Mouse (Mus musculus): ENCODE data around the gene Lmtk2. TPM values are rescaled to one million over a fixed set of nuclear protein-coding genes. Genes with fewer than 3 reads are reported as not detected.

Gene Lmtk2
- polyA plus RNA-seq, 1 experiment from 2014 or later: 1.2 TPM

GRCm38 (mm10) chr5:144173648-144174047, 73.4 kb downstream of the Lmtk2 start:
- Histone ChIP-seq H3K9ac (replicated peaks) (no peak overlapping the region), H3K9me3 (ENCODE audit: low read length) (no peaks in the 10 kb centered on the region), H3K36me3 (replicated peaks; ENCODE audit: insufficient read depth, low read length) (peaks cover 57% of the 10 kb centered on the region), H3K4me2 (ENCODE audit: low read depth, low read length) (no peak overlapping the region), H3K27ac (ENCODE audit: low read depth) (no peak overlapping the region), H3K4me1 (ENCODE audit: insufficient read depth) (no peaks in the 10 kb centered on the region), H3K4me3 (ENCODE audit: low read depth, low read length) (no peak overlapping the region), H3K27me3 (ENCODE audit: insufficient read depth, low read length) (no peaks in the 10 kb centered on the region)
- 95% methylated on average over 18 of the region's 18 CpGs for WGBS (ENCODE audit: insufficient replicate concordance)
- DNase-seq (no peak), ATAC-seq (no peak)
- TF ChIP-seq EP300 (IDR thresholded peaks at IDR 0.05; ENCODE audit: low read depth) (no peak), CTCF (IDR thresholded peaks at IDR 0.05; ENCODE audit: low read depth) (no peak)

GRCm38 (mm10) chr5:144178216-144178615, 78.0 kb downstream of the Lmtk2 start:
- Histone ChIP-seq H3K9ac (replicated peaks) (no peak overlapping the region), H3K9me3 (ENCODE audit: low read length) (no peaks in the 10 kb centered on the region), H3K27ac (ENCODE audit: low read depth) (no peak overlapping the region), H3K27me3 (ENCODE audit: insufficient read depth, low read length) (no peaks in the 10 kb centered on the region), H3K4me2 (ENCODE audit: low read depth, low read length) (no peak overlapping the region), H3K4me3 (ENCODE audit: low read depth, low read length) (no peak overlapping the region), H3K4me1 (ENCODE audit: insufficient read depth) (no peaks in the 10 kb centered on the region), H3K36me3 (replicated peaks; ENCODE audit: insufficient read depth, low read length) (peaks cover 33% of the 10 kb centered on the region)
- DNase-seq (no peak), ATAC-seq (no peak)
- WGBS (ENCODE audit: insufficient replicate concordance): 61% methylated on average over 6 of the region's 6 CpGs
- TF ChIP-seq CTCF (IDR thresholded peaks at IDR 0.05; ENCODE audit: low read depth) (no peak), EP300 (IDR thresholded peaks at IDR 0.05; ENCODE audit: low read depth) (no peak)

- H3K4me3 ChIP-seq (ENCODE audit: low read depth, low read length): no peak overlapping the region
- H3K36me3 ChIP-seq (replicated peaks; ENCODE audit: insufficient read depth, low read length): peaks cover 19% of the 10 kb centered on the region
- H3K27ac ChIP-seq (ENCODE audit: low read depth): 0 out of 2 replicates have a peak overlapping the region, but pooled peaks have one; percentile 11
- TF ChIP-seq EP300 (IDR thresholded peaks at IDR 0.05; ENCODE audit: low read depth): no peak
- no peak for TF ChIP-seq CTCF (IDR thresholded peaks at IDR 0.05; ENCODE audit: low read depth)
- H3K9me3 ChIP-seq (ENCODE audit: low read length): no peaks in the 10 kb centered on the region
- 45% methylated on average over 7 of the region's 7 CpGs for WGBS (ENCODE audit: insufficient replicate concordance)
- no peak overlapping the region for H3K9ac ChIP-seq (replicated peaks)
- H3K4me1 ChIP-seq (ENCODE audit: insufficient read depth): no peaks in the 10 kb centered on the region
- ATAC-seq (peak; percentile 31; the same call in 1 of the 2 replicates), DNase-seq (peak; percentile 67)
- H3K27me3 ChIP-seq (ENCODE audit: insufficient read depth, low read length): no peaks in the 10 kb centered on the region
- H3K4me2 ChIP-seq (ENCODE audit: low read depth, low read length): no peak overlapping the region
Observed at GRCm38 (mm10) chr5:144181249-144181648, 81.0 kb downstream of the Lmtk2 start.

GRCm38 (mm10) chr5:144182542-144183247, 82.5 kb downstream of the Lmtk2 start:
- Histone ChIP-seq H3K4me1 (ENCODE audit: insufficient read depth) (no peaks in the 10 kb centered on the region), H3K9me3 (ENCODE audit: low read length) (no peaks in the 10 kb centered on the region), H3K4me2 (ENCODE audit: low read depth, low read length) (no peak overlapping the region), H3K4me3 (ENCODE audit: low read depth, low read length) (no peak overlapping the region), H3K9ac (replicated peaks) (no peak overlapping the region), H3K27ac (ENCODE audit: low read depth) (no peak overlapping the region), H3K27me3 (ENCODE audit: insufficient read depth, low read length) (no peaks in the 10 kb centered on the region), H3K36me3 (replicated peaks; ENCODE audit: insufficient read depth, low read length) (peaks cover 17% of the 10 kb centered on the region)
- ATAC-seq: no peak
- no peak for DNase-seq
- TF ChIP-seq CTCF (IDR thresholded peaks at IDR 0.05; ENCODE audit: low read depth): no peak
- WGBS (ENCODE audit: insufficient replicate concordance): 54% methylated on average over 20 of the region's 20 CpGs

- DNase-seq: no peak
- Histone ChIP-seq H3K9ac (replicated peaks) (no peak overlapping the region), H3K27ac (ENCODE audit: low read depth) (no peak overlapping the region), H3K4me1 (ENCODE audit: insufficient read depth) (no peaks in the 10 kb centered on the region), H3K4me3 (ENCODE audit: low read depth, low read length) (no peak overlapping the region), H3K27me3 (ENCODE audit: insufficient read depth, low read length) (no peaks in the 10 kb centered on the region), H3K4me2 (ENCODE audit: low read depth, low read length) (no peak overlapping the region), H3K36me3 (replicated peaks; ENCODE audit: insufficient read depth, low read length) (peaks cover 17% of the 10 kb centered on the region), H3K9me3 (ENCODE audit: low read length) (no peaks in the 10 kb centered on the region)
- WGBS (ENCODE audit: insufficient replicate concordance): 75% methylated on average over 8 of the region's 8 CpGs
- no peak for ATAC-seq
- TF ChIP-seq CTCF (IDR thresholded peaks at IDR 0.05; ENCODE audit: low read depth) (no peak), EP300 (IDR thresholded peaks at IDR 0.05; ENCODE audit: low read depth) (no peak)
Observed at GRCm38 (mm10) chr5:144183248-144183559, 83.0 kb downstream of the Lmtk2 start.

- 62% methylated on average over 7 of the region's 7 CpGs for whole genome bisulfite sequencing (ENCODE audit: insufficient replicate concordance)
- DNase-seq (no peak), ATAC-seq (no peak)
- Histone ChIP-seq H3K36me3 (replicated peaks; ENCODE audit: insufficient read depth, low read length) (peaks cover 17% of the 10 kb centered on the region), H3K9me3 (ENCODE audit: low read length) (no peaks in the 10 kb centered on the region), H3K4me2 (ENCODE audit: low read depth, low read length) (no peak overlapping the region), H3K27ac (ENCODE audit: low read depth) (no peak overlapping the region), H3K9ac (replicated peaks) (no peak overlapping the region), H3K4me3 (ENCODE audit: low read depth, low read length) (no peak overlapping the region), H3K4me1 (ENCODE audit: insufficient read depth) (0 out of 2 replicates have a peak, but pooled peaks cover 3% of the 10 kb centered on the region), H3K27me3 (ENCODE audit: insufficient read depth, low read length) (no peaks in the 10 kb centered on the region)
- TF ChIP-seq EP300 (IDR thresholded peaks at IDR 0.05; ENCODE audit: low read depth): no peak
- no peak for TF ChIP-seq CTCF (IDR thresholded peaks at IDR 0.05; ENCODE audit: low read depth)
Observed at GRCm38 (mm10) chr5:144183647-144184335, 83.6 kb downstream of the Lmtk2 start.

All from liver, postnatal 0 days (tissue).